Mouse (Mus musculus) erythroblast, embryonic 14.5 days (primary cell): ENCODE data around the gene Nol8.

ENCODE experiments used
- GATA1 ChIP-seq: IDR thresholded peaks from 2 replicates; pipeline ENCODE4 v1.6.1; 2012; ENCODE audit warnings: low read length, inconsistent platforms, mixed read lengths
- TAL1 ChIP-seq: IDR thresholded peaks from 3 replicates; pipeline ENCODE4 v1.6.1; 2012; ENCODE audit warnings: low read length, inconsistent platforms, mixed read lengths

GRCm38 (mm10) chr13:49677793-49678192 is 24.9 kb downstream of the Nol8 start:
- TF ChIP-seq GATA1: no peak
- no peak for TF ChIP-seq TAL1
